In the genomic region with DNA sequence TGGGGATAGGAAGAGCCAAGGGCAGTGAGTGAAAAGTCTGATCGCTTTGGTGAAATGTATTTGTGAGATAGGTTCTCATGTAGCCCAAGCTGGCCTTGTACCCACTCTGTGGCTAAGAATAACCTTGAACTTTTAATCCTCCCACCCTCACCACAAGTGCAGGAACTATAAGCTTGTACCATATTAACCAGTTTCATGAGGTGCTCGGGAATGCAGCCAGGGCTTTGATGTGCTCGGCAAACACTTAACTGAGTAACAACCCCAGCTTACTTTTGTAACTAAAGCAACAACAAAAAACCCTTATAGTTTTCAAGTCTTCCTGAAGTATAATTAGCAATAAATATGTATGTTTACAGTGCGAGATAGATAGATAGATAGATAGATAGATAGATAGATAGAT, we compare ENCODE assay signal across 25 mouse cellular contexts. TPM values are rescaled to one million over a fixed set of nuclear protein-coding genes. Genes with fewer than 3 reads are reported as not detected.
A peak's percentile ranks its signal among the peaks of the same experiment; 100 is the strongest.
DNase-seq lines count a peak whose midpoint lies in the region; ATAC-seq and TF ChIP-seq lines count a peak whose summit lies in the region.
"Had no signal": no experiment of that assay in that cellular context is flagged by ENCODE, and none has a peak within 500 bp of the region (broad histone marks: within the 10 kb centered on the region; RNA-seq: fewer than 3 reads in every experiment).

No protein-coding gene starts in this region.

- H3K36me3 ChIP-seq in lung, postnatal 0 days (ENCODE audit: insufficient read depth, low read length), result no peaks in the 10 kb centered on the region
- H3K36me3 ChIP-seq: embryonic facial prominence, embryonic 10.5 days; embryonic facial prominence, embryonic 13.5 days; forebrain, embryonic 12.5 days; forebrain, embryonic 15.5 days; hindbrain, embryonic 12.5 days; hindbrain, embryonic 15.5 days had no signal

- H3K27ac ChIP-seq in lung, postnatal 0 days (ENCODE audit: low read length), result no peak overlapping the region
- H3K27ac ChIP-seq: embryonic facial prominence, embryonic 10.5 days; embryonic facial prominence, embryonic 13.5 days; forebrain, embryonic 12.5 days; forebrain, embryonic 15.5 days; heart, adult 2 months; hindbrain, embryonic 12.5 days; hindbrain, embryonic 15.5 days had no signal

- H3K4me1 ChIP-seq in lung, postnatal 0 days (ENCODE audit: insufficient read depth, low read depth, low read length), result peaks cover 6% of the 10 kb centered on the region
- H3K4me1 ChIP-seq: embryonic facial prominence, embryonic 13.5 days had no signal

- H3K9ac ChIP-seq in lung, postnatal 0 days (replicated peaks; ENCODE audit: low read depth), result no peak overlapping the region
- H3K9ac ChIP-seq: embryonic facial prominence, embryonic 13.5 days; forebrain, embryonic 12.5 days; forebrain, embryonic 15.5 days; hindbrain, embryonic 12.5 days; hindbrain, embryonic 15.5 days had no signal

- WGBS in lung, postnatal 0 days, result 51% methylated on average over 4 of the region's 4 CpGs

- H3K4me2 ChIP-seq in lung, postnatal 0 days (replicated peaks; ENCODE audit: low read depth, low read length), result no peak overlapping the region
- H3K4me2 ChIP-seq: embryonic facial prominence, embryonic 13.5 days; forebrain, embryonic 12.5 days; forebrain, embryonic 15.5 days; heart, embryonic 11.5 days; hindbrain, embryonic 12.5 days; hindbrain, embryonic 15.5 days had no signal

- no peak for ATAC-seq in lung, postnatal 0 days
- ATAC-seq: activated CD4-positive, CD25-positive, alpha-beta regulatory T cell, adult 4 months; forebrain, embryonic 15.5 days had no signal

- H3K4me3 ChIP-seq in lung, postnatal 0 days (ENCODE audit: low read depth, low read length), result no peak overlapping the region
- H3K4me3 ChIP-seq: embryonic facial prominence, embryonic 10.5 days; embryonic facial prominence, embryonic 13.5 days; erythroblast, embryonic 14.5 days; forebrain, embryonic 12.5 days; forebrain, embryonic 15.5 days; heart, adult 2 months; hindbrain, embryonic 12.5 days; hindbrain, embryonic 15.5 days had no signal

- TF ChIP-seq CTCF in lung, postnatal 0 days (IDR thresholded peaks at IDR 0.05), result no peak

- H3K27me3 ChIP-seq in lung, postnatal 0 days (replicated peaks; ENCODE audit: insufficient read depth, low read length), result no peaks in the 10 kb centered on the region
- H3K27me3 ChIP-seq: embryonic facial prominence, embryonic 13.5 days; forebrain, embryonic 12.5 days; forebrain, embryonic 15.5 days; hindbrain, embryonic 12.5 days; hindbrain, embryonic 15.5 days had no signal

- peak; percentile 44 to 54 for DNase-seq in kidney, postnatal 25 days
- DNase-seq in kidney, postnatal 4 days, result no peak
- peak; percentile 66 for DNase-seq in lung, postnatal 0 days (ENCODE audit: low spot score)
- DNase-seq in lung, postnatal 25 days (ENCODE audit: low spot score), result no peak
- DNase-seq in lung, postnatal 36 days, result peak; percentile 63
- no peak for DNase-seq in heart, adult 9 months (ENCODE audit: low spot score in 2 of 2)
- DNase-seq: adrenal gland, adult 8-10 months; adrenal gland, postnatal 25 days; cerebellum, adult 11-12 months; cerebellum, adult 8-10 months; cerebellum, postnatal 10 days; cerebellum, postnatal 36 days; embryo, embryonic 11 days; gastrocnemius, postnatal 10 days; gastrocnemius, postnatal 36 days; heart, adult 2 months had no signal

- H3K9me3 ChIP-seq in lung, postnatal 0 days (ENCODE audit: low read length), result no peaks in the 10 kb centered on the region
- H3K9me3 ChIP-seq: embryonic facial prominence, embryonic 10.5 days; embryonic facial prominence, embryonic 13.5 days; forebrain, embryonic 12.5 days; forebrain, embryonic 15.5 days; hindbrain, embryonic 12.5 days; hindbrain, embryonic 15.5 days had no signal

- 0 out of 2 replicates have a peak, but pooled peaks have one; percentile 16 for TF ChIP-seq EP300 in lung, postnatal 0 days (IDR thresholded peaks at IDR 0.05)

RNA-seq across cellular contexts. Expression of a gene that starts 4.0 kb away (rescaled TPM):
- 37.5 and 44.2 TPM in 2 replicates for polyA plus RNA-seq in lung, postnatal 0 days (2015; fragmentation: Nextera tagmentation; extraction: Ambion mirVana)
- polyA plus RNA-seq: erythroblast, embryonic 14.5 days had no signal

Comparison
In these comparisons a context has a peak if more than half of its experiments do, and no peak if none do; other contexts are left out.
1. DNase-seq: peak in kidney, postnatal 25 days (2 of 2), lung, postnatal 0 days (single experiment) and lung, postnatal 36 days (single experiment); none in kidney, postnatal 4 days (0 of 2), lung, postnatal 25 days (single experiment) and heart, adult 9 months (0 of 2).